Mouse (Mus musculus) gonadal fat pad, adult 2 months (tissue): ENCODE data around the gene Tmem140. TPM values are rescaled to one million over a fixed set of nuclear protein-coding genes. Genes with fewer than 3 reads are reported as not detected.
A peak's percentile ranks its signal among the peaks of the same experiment; 100 is the strongest.

ENCODE experiments used
- DNase-seq: peaks from one replicate; pipeline ENCODE4 v3.0.0-alpha.2; 2012; ENCODE audit warnings: low read depth
- polyA plus RNA-seq: library from polyadenylated mRNA; depleted of rRNA; stranded (reverse); fragments of >200 nt; gene quantifications from 2 replicates; pipeline ENCODE4 v1.2.3, GENCODE M21; 2012; rRNA removed

Tmem140 gene
- polyA plus RNA-seq, 1 experiment, result 31.4 TPM

DNA sequence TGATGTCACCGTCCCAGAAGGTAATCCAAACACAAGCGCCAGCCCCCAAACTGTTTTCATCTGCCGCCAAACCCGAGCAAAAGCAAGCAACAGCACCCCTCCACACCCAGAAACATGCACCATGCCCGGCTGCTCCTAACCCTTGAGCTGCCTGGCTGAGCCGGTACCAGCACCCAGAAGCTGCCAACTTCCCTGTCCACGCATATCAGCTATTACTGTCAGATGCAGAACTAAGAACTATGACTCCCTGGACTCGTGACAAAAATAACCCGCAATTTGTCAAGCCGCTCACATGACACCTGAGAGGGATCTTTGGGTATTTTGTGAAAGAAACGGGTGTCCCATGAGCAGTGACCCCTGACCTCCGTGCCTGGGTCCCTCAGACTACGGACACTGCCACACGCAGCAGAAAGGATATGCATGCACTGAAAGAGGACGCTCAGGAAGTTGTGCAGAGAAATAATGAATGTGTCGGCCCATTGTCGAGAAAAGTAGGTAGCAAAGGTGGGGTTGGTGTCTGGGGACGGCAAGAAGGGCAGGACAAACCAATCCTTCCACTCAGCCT lies 44.8 kb downstream of the Tmem140 start:
- DNase-seq, result no peak

DNA sequence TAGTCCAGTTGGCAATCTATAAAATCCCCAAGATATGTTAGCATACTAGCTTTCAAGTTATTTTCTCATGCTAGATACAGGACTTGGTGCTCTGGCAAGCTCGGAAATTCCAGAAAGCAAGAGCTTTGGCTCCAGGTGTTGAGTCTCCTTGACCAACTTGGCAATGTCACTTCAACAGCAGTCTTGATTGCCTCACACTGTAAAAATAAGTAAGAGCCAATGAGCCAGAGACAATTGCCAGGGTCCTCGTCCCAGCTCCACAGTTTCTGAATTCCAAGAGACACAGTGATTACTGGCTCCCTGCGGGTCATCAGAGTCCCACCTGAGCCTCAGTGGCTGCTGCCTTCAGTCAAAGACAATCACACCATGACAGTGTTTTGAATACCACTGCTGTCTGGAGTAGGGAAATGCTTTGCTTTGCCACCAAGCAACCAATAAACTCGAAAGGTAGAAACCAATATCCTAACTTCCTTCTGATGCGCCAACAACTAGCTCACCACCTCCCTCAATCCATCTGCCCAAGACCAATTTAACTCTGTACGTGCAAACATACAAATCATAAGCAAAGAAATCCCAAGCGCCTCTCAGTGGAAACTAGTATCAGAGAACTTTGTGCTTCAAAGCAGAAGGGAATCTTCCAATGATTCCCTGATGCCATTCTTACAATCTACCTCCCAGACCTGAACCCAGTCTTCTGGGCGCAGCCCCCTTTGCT lies 46.8 kb downstream of the Tmem140 start:
- peak; percentile 47 for DNase-seq

DNA sequence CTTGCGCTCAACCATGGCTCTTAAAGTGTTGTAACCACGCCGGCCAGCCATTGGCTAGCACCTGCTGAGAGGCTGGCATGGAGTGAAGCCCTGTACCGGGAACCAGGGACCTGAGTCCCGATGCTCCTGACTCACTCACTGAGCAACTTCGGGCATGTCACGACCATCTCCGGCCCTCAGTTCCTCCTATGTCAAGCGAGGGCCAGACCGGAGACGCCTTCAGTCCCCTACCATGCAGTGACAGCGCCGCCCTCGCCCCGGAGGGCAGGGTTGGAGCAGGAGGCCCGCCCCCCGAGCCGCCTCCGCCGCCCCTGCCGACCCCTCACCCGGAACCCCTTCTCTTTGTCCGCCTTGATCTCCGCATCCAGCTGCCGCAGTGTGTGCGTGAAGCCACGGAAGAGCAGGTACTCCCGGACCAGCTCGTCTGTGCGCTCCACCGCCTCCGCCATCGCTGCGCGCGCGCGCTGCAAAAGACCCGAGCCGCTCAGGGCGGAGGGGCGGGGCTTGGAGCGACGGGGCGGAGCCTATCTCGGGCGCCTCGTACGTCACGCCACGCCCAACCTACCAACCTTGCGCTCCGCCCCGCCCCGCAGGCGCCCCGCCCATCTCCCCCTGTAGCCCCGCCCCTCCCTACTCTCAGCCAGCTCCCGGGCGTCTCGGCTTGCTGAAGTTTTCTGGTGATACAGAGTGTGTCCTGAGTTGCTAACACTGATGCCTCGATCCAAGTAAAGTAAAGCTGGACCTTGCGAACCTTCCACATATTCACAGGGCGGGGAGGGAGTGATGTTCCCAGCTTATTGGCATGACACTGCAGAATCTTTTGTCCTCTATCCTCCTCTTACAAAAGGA lies 47.6 kb downstream of the Tmem140 start, which contains the start of gene Wdr91:
Gene Wdr91 (minus strand): TSS at position 506 of the 849 bp plus-strand sequence.
- no peak for DNase-seq

DNA sequence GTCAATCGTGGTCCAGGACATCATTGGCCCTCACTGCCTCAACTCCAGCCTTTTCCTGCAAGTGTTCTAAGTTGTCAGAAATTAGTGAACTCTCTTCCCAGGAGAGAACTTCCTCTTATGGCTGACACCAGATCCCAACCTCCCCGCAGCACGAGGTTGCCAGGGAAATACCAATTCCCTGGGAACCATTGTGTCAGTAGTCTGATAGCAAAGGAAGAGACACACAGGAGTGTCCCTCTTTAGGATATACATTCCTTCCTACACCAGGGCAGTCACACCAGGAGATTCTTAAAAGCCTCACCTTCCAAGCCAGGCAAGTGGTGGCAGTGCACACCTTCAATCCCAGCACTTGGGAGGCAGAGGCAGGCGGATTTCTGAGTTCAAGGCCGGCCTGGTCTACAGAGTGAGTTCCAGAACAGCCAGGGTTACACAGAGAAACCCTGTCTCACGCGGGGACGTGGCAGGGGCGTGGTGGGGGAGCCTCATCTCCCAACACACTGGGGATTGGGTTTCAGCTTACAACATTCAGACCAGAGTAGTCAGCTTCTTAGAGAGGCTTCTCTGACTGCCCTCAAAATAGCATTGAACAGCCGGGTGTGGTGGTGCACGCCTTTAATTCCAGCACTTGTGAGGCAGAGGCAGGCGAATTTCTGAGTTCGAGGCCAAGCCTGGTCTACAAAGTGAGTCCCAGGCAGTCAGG lies 50.5 kb downstream of the Tmem140 start:
- DNase-seq, result no peak

DNA sequence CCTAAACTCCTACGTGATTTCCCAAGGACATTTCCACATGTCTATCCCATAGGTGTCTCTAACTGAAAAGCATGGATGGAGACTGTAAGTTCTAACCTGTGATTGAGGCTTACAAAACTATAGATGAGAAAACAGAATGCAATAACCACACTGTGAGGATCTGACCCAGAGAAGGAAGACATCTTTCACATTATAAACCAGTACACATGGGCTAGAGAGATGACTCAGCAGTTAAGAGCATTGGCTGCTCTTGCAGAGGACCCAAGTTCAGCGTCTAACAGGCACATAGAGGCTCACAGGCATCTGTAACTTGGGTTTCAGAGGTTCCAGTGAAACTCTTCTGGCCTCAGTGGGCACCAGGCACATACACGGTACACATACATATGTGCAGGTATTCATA lies 51.5 kb downstream of the Tmem140 start:
- DNase-seq, result no peak

DNA sequence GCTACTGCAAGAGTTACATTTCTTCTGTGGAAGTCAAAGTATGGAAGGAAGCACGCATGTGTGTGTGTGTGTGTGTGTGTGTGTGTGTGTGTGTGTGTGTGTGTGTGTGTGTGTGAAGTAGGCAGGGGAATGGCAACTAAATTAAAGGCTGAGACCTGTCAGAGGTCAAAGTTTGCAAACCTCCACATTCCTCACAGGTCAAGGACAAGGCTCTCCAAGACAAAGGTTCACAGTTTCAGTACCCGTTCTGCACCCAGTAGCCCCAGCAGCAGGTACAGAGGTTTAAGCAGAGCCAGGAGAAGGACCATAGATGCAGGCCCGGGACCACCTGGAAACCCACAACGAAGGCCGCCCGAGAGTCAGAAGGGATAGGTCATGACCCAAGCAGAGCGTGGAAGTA lies 56.2 kb downstream of the Tmem140 start:
- DNase-seq, result no peak

DNA sequence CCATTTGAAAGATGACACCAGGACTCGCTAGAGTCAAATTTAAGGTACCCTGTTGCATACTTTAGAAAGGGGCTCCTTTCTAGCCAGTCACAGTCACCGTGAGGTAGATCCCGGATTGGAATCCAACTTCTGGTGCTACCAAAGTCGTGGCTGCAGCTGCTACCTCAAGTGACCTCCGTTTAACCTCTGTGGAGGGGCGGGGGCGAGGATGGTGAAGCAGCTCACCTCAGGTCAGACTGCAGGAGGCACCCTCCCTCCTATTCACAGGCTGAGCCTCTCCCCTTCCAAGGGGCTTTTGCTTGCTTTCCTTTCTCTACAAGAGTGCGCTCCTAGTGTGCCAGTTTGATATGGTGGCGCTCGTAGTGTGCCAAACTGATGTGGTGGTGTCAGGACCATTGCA lies 57.0 kb downstream of the Tmem140 start, which contains the start of gene Stra8:
Gene Stra8 (plus strand): TSS at position 208 of the 400 bp plus-strand sequence.
- DNase-seq, result no peak

DNA sequence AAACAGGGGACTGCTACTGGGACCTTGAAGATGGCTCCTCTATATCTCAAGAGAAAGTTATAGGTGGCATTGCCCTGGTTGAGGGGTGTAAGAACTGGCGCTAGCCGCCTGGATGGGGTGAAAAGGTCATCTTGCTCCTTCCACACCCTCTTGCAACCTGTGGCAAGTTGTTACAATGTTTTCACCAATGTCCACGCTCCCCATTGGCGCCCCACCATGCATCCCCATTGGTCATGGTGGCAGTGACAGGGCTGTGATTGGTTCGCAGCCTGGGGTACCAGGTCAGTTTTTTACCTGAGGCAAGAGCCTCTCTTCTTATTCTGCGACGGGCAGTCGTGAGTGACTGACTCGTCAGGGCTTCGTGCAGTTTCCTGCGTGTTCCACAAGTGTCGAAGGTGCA lies 57.7 kb downstream of the Tmem140 start:
- no peak for DNase-seq

DNA sequence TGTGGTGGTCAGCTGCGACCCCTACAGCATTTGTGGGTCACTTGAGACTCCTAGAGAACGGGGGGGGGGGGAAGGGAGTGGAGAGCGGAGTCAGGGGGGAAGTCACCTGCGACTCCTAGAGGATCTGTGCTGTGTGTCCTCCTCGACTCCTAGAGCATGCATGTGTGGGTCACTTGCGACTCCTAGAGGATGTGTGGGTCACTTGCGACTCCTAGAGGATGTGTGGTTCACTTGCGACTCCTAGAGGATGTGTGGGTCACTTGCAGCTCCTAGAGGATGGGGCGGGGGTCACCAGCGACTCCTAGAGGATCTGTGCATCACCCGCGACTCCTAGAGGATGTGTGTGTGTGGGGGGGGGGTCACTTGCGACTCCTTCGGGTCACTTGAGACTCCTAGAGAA lies 59.0 kb downstream of the Tmem140 start:
- no peak for DNase-seq

Other genes starting within 250 kb of the Tmem140 start
- gene Agbl3, start 82.7 kb upstream of the Tmem140 start, polyA plus RNA-seq, result 9.4 and 10.1 TPM in 2 replicates
- 6.5 and 6.7 TPM in 2 replicates for gene Cyren, start 14.9 kb downstream of the Tmem140 start, polyA plus RNA-seq
- 16.4 and 16.9 TPM in 2 replicates for gene Wdr91, start 47.7 kb downstream of the Tmem140 start, polyA plus RNA-seq
- not detected in 2 replicates for gene Stra8, start 57.0 kb downstream of the Tmem140 start, polyA plus RNA-seq
- gene Slc23a4, start 125.3 kb downstream of the Tmem140 start, polyA plus RNA-seq, result 7.4 and 7.9 TPM in 2 replicates